Mouse (Mus musculus) midbrain, embryonic 15.5 days (tissue): Measurements from ENCODE around the gene B4galnt3. TPM values are rescaled to one million over a fixed set of nuclear protein-coding genes. Genes with fewer than 3 reads are reported as not detected.

ENCODE experiments used
- ATAC-seq: fragments of 200-750 bp; cut with Nextera tagmentation; replicated peaks from 2 replicates; pipeline ENCODE4 v1.8.0; 2017; ENCODE audit warnings: moderate TSS enrichment
- H3K27ac ChIP-seq: fragments of 300-500 bp; sonication (generic); 2 replicates; pipeline ENCODE4 v1.5.1; 2015; ENCODE audit warnings: mild to moderate bottlenecking, inconsistent platforms
- H3K27me3 ChIP-seq: fragments of 300-500 bp; sonication (generic); replicated peaks from 2 replicates; pipeline ENCODE4 v1.6.1; 2015; ENCODE audit warnings: inconsistent platforms
- H3K36me3 ChIP-seq: fragments of 300-500 bp; sonication (generic); replicated peaks from 2 replicates; pipeline ENCODE4 v1.6.1; 2015; ENCODE audit warnings: inconsistent platforms
- H3K4me1 ChIP-seq: fragments of 300-500 bp; sonication (generic); 2 replicates; pipeline ENCODE4 v1.6.1; 2015; ENCODE audit warnings: inconsistent platforms
- H3K4me2 ChIP-seq: fragments of 300-500 bp; sonication (generic); 2 replicates; pipeline ENCODE4 v1.6.1; 2015; ENCODE audit warnings: inconsistent platforms, mild to moderate bottlenecking, moderate library complexity
- H3K4me3 ChIP-seq: fragments of 300-500 bp; sonication (generic); 2 replicates; pipeline ENCODE4 v1.5.1; 2015; ENCODE audit warnings: mild to moderate bottlenecking, inconsistent platforms
- H3K9ac ChIP-seq: fragments of 300-500 bp; sonication (generic); 2 replicates; pipeline ENCODE4 v1.6.1; 2015; ENCODE audit warnings: mild to moderate bottlenecking, inconsistent platforms
- H3K9me3 ChIP-seq: fragments of 300-500 bp; sonication (generic); 2 replicates; pipeline ENCODE4 v1.6.1; 2016; ENCODE audit warnings: inconsistent platforms
- WGBS: fragments of 180-500 bp; shearing (Covaris S2); methylation state at CpG from one replicate; pipeline ENCODE4 v1.1.7; 2015; ENCODE audit warnings: mixed read lengths; 5-methylcytosine and 5-hydroxymethylcytosine counted together
- polyA plus RNA-seq: library from polyadenylated mRNA; unstranded; fragments of >200 nt; fragmentation: Nextera tagmentation; extraction: Ambion mirVana; gene quantifications from 2 replicates; pipeline ENCODE4 v1.2.1, GENCODE M21; 2015

Gene B4galnt3
- polyA plus RNA-seq, 1 experiment from 2014 or later, result 0.22 TPM

DNA sequence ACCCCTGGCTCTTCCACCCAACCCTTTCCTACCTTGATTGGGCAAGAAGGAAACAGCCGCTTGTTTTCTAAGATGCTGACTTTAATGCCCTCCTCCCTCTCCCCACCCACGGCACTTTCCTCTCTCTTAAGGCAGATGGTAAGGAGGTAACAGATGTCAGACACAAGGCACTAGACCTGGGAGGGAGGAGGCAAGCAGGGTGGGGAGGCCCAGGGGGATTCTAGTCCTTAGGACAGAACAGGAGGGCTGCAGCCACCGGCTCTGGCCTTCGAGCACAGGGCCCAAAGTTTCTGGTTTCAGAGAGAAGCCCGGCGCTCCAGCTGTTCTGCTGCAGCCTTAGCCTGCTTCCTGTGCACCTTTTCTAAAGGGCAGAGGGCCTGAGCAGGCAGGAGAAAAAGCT is 92.4 kb downstream of the B4galnt3 start:
- no peak overlapping the region for H3K9ac ChIP-seq
- H3K4me2 ChIP-seq, result no peak overlapping the region
- H3K36me3 ChIP-seq, result no peaks in the 10 kb centered on the region
- peaks cover 12% of the 10 kb centered on the region for H3K4me1 ChIP-seq
- no peak overlapping the region for H3K27ac ChIP-seq
- no peaks in the 10 kb centered on the region for H3K27me3 ChIP-seq
- no peak overlapping the region for H3K4me3 ChIP-seq
- WGBS, result 50% methylated on average over 6 of the region's 6 CpGs
- H3K9me3 ChIP-seq, result no peaks in the 10 kb centered on the region
- ATAC-seq, result no peak

DNA sequence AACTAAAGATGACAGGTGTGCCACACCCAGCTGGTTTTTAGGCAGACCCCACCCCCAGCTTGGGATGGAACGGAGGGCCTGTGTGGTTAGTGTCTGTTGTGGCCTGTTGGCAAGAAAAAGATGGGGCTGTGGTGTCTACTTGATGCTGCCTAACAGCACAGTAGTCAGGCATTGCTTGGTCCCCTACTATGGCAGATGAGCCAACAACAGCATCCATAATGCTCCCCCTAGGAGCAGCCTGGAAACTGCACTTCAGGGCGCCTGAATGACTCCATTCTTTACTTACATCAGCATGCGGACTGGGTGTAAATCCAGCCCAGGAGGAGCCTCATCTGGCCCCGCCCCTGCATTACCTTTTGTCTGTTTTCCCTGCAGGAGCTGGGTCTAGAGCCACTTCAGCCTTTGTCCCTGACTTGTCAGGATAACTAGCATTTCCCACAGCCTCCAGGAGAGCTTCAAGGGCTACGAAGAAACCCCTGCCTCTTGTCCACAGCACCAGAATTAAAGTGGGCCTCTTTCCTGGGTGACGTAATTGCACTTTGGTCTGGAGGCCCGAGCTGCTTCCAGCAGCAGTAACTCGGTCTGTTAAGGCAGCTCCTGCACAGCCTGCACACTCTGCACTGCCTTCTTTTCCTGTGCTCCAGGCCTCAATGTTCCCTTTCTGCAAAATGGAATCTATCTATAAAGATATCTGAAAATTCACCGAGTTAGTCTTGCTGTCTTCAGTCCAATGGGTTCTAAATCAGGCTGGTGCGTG is 94.5 kb downstream of the B4galnt3 start:
- peaks cover 12% of the 10 kb centered on the region for H3K4me1 ChIP-seq
- H3K9me3 ChIP-seq, result no peaks in the 10 kb centered on the region
- peak; percentile 44; the same call in 1 of the 2 replicates for ATAC-seq
- H3K4me2 ChIP-seq, result no peak overlapping the region
- no peak overlapping the region for H3K27ac ChIP-seq
- no peak overlapping the region for H3K9ac ChIP-seq
- H3K36me3 ChIP-seq, result no peaks in the 10 kb centered on the region
- H3K4me3 ChIP-seq, result no peak overlapping the region
- WGBS, result 20% methylated on average over 10 of the region's 10 CpGs
- H3K27me3 ChIP-seq, result peaks cover 3% of the 10 kb centered on the region; the same call in 1 of the 2 replicates

DNA sequence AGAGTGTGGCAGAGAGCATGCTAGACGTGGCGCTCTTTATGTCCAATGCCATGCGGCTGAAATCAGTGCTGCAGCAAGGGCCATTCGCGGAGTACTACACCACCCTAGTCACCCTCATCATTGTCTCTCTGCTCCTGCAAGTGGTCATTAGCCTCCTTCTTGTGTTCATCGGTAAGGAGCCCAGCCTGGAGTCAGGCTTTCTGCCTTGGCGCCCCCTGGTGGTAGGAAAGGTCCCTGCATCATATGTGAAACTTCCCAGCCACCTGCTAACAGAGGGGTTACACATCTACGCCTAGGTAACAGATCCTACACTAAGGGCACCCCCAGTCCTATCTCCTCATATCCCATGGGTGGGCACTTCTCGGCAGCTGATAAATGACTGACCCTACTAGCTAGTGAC is 96.4 kb downstream of the B4galnt3 start:
- Histone ChIP-seq H3K27me3 (peaks cover 3% of the 10 kb centered on the region; the same call in 1 of the 2 replicates), H3K36me3 (no peaks in the 10 kb centered on the region), H3K9me3 (no peaks in the 10 kb centered on the region), H3K4me2 (no peak overlapping the region), H3K27ac (no peak overlapping the region), H3K9ac (no peak overlapping the region), H3K4me3 (no peak overlapping the region), H3K4me1 (peaks cover 12% of the 10 kb centered on the region)
- ATAC-seq, result no peak
- 37% methylated on average over 9 of the region's 9 CpGs for WGBS

GRCm38 (mm10) chr6:120196837-120197236 is 97.5 kb downstream of the B4galnt3 start:
- H3K27me3 ChIP-seq, result peaks cover 3% of the 10 kb centered on the region; the same call in 1 of the 2 replicates
- H3K9me3 ChIP-seq, result no peaks in the 10 kb centered on the region
- 36% methylated on average over 2 of the region's 2 CpGs for WGBS
- no peak for ATAC-seq
- no peak overlapping the region for H3K9ac ChIP-seq
- no peak overlapping the region for H3K27ac ChIP-seq
- no peak overlapping the region for H3K4me2 ChIP-seq
- H3K4me3 ChIP-seq, result no peak overlapping the region
- H3K4me1 ChIP-seq, result peaks cover 7% of the 10 kb centered on the region; the same call in 1 of the 2 replicates
- H3K36me3 ChIP-seq, result no peaks in the 10 kb centered on the region

GRCm38 (mm10) chr6:120194963-120195362 is 99.4 kb downstream of the B4galnt3 start:
- Histone ChIP-seq H3K36me3 (no peaks in the 10 kb centered on the region), H3K4me2 (no peak overlapping the region), H3K4me1 (0 out of 2 replicates have a peak, but pooled peaks cover 6% of the 10 kb centered on the region), H3K27ac (no peak overlapping the region), H3K9ac (no peak overlapping the region), H3K9me3 (no peaks in the 10 kb centered on the region), H3K4me3 (no peak overlapping the region), H3K27me3 (peaks cover 3% of the 10 kb centered on the region; the same call in 1 of the 2 replicates)
- WGBS, result 30% methylated on average over 7 of the region's 7 CpGs
- no peak for ATAC-seq

DNA sequence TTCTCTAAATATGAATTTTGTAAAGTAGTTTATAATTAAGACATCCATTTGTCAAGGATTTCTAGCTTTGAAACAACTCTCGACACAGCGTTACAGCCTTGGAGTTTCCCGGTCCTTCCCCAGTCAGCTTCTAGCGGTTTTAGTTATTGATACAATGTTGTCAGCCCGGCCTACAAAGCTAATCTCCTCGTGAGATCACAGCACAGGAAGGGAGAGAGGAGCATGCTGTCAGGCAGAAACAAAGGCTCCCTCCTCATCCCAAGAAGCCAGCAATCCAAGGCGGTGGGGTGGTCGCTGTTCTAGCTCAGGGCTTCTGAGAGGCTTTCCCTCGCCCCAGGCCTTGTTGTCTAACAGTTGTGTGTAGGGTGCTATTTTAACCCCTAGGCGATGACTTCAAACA is 100.1 kb downstream of the B4galnt3 start:
- no peak for ATAC-seq
- Histone ChIP-seq H3K27ac (no peak overlapping the region), H3K9me3 (no peaks in the 10 kb centered on the region), H3K4me3 (no peak overlapping the region), H3K4me2 (no peak overlapping the region), H3K36me3 (no peaks in the 10 kb centered on the region), H3K4me1 (0 out of 2 replicates have a peak, but pooled peaks cover 6% of the 10 kb centered on the region), H3K27me3 (peaks cover 3% of the 10 kb centered on the region; the same call in 1 of the 2 replicates), H3K9ac (no peak overlapping the region)
- WGBS, result 15% methylated on average over 10 of the region's 10 CpGs

DNA sequence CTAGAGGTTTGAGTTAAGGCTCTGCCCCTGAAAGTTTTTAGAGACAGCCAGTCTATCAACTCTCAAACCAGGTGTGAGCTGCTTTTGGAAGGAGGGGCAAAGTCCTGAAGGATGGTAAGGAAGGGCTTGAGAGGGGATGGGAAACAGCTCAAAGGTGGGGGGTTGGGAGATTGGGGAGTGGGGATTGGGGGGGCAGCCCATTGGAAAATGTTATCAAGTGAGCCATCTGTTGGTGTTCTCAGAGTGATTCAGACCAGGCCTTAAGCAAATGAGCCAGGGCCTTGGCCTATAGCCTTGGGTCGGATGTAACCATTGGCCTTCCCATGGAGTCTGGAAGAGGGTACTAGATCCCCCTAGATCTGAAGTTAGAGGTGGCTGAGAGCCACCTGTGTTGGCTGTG is 100.6 kb downstream of the B4galnt3 start:
- WGBS, result 65% methylated on average over 1 of the region's 1 CpGs
- Histone ChIP-seq H3K27me3 (peaks cover 3% of the 10 kb centered on the region; the same call in 1 of the 2 replicates), H3K27ac (no peak overlapping the region), H3K4me1 (0 out of 2 replicates have a peak, but pooled peaks cover 6% of the 10 kb centered on the region), H3K4me3 (no peak overlapping the region), H3K9ac (no peak overlapping the region), H3K9me3 (no peaks in the 10 kb centered on the region), H3K36me3 (no peaks in the 10 kb centered on the region), H3K4me2 (no peak overlapping the region)
- ATAC-seq, result no peak

- H3K9me3 ChIP-seq, result no peaks in the 10 kb centered on the region
- peaks cover 12% of the 10 kb centered on the region; the same call in 1 of the 2 replicates for H3K4me1 ChIP-seq
- no peak overlapping the region for H3K9ac ChIP-seq
- no peak overlapping the region for H3K4me3 ChIP-seq
- no peaks in the 10 kb centered on the region for H3K36me3 ChIP-seq
- ATAC-seq, result no peak
- no peak overlapping the region for H3K4me2 ChIP-seq
- H3K27ac ChIP-seq, result no peak overlapping the region
- WGBS, result 22% methylated on average over 5 of the region's 5 CpGs
- H3K27me3 ChIP-seq, result peaks cover 3% of the 10 kb centered on the region; the same call in 1 of the 2 replicates
These were observed 101.2 kb downstream of the B4galnt3 start for GRCm38 (mm10) chr6:120193174-120193573.

GRCm38 (mm10) chr6:120192211-120192870 is 102.0 kb downstream of the B4galnt3 start:
- ATAC-seq, result no peak; the same call in 1 of the 2 replicates
- H3K9ac ChIP-seq, result no peak overlapping the region

DNA sequence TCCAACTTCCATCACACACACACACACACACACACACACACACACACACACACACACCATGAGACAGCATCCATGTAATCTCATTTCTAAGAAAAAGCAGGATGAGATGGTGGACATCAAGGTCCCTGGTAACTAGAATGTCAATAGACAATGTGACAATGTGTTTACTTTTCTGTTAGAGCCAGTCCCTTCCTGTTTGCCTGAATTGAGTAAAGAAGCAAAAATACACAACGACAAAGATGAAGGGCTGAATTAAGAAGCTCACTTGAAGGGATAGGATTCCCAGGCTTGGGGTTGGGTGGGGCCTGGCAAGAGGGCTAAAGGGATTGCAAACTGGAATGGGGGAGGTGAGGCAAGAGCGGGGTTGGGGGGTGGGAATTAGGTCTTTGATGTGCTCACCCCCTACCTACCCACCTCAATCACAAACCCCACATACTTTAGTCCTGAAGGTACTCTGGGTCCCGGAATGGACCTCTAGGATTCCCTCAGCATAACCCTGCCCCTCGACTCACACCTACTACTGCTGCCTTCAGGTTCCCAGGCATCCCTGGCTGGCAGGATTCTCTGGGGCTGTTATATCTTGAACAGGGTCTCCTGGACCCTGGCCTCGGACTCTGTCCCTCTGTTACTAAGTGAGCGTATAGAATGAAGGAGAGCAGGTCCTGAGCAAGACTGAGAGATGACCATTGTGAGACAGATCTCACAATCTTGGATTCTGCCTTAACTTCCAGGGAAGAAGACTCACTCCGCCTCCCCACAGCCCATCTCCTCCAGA is 102.8 kb downstream of the B4galnt3 start:
- no peak overlapping the region for H3K4me3 ChIP-seq
- ATAC-seq, result no peak
- H3K4me1 ChIP-seq, result peaks cover 13% of the 10 kb centered on the region; the same call in 1 of the 2 replicates
- WGBS, result 57% methylated on average over 7 of the region's 7 CpGs
- H3K36me3 ChIP-seq, result no peaks in the 10 kb centered on the region
- no peaks in the 10 kb centered on the region for H3K9me3 ChIP-seq
- peaks cover 3% of the 10 kb centered on the region; the same call in 1 of the 2 replicates for H3K27me3 ChIP-seq
- no peak overlapping the region for H3K27ac ChIP-seq
- no peak overlapping the region for H3K9ac ChIP-seq
- H3K4me2 ChIP-seq, result no peak overlapping the region

More at GRCm38 (mm10) chr6:120192211-120192870, 102.0 kb downstream of the B4galnt3 start:
- 14% methylated on average over 15 of the region's 15 CpGs for whole genome bisulfite sequencing
- H3K27me3 ChIP-seq, result peaks cover 3% of the 10 kb centered on the region; the same call in 1 of the 2 replicates
- peaks cover 13% of the 10 kb centered on the region; the same call in 1 of the 2 replicates for H3K4me1 ChIP-seq
- no peak overlapping the region for H3K27ac ChIP-seq
- H3K4me2 ChIP-seq, result peak overlapping the region; percentile 18
- H3K4me3 ChIP-seq, result no peak overlapping the region
- no peaks in the 10 kb centered on the region for H3K9me3 ChIP-seq
- H3K36me3 ChIP-seq, result no peaks in the 10 kb centered on the region

DNA sequence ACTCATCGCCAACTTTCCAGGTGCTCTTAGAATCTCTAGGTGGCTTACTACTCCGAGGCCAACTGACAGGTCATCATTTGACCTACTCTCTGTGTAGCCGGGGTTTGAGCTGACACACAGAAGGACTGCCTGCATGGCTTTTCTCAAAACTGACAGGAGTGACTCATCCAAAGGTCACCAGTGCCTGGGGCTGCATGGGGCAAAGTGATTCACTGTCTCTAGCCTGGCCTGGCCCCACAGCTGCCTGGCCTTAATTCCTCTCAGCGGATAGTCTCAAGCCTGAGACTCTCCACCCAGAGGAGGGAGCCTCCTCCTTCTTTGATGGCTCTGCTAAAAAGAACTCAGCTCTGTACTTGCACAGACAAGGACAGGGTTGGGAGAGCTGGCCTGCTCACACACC is 103.4 kb downstream of the B4galnt3 start:
- no peak overlapping the region for H3K27ac ChIP-seq
- H3K4me2 ChIP-seq, result no peak overlapping the region
- peaks cover 3% of the 10 kb centered on the region; the same call in 1 of the 2 replicates for H3K27me3 ChIP-seq
- no peaks in the 10 kb centered on the region for H3K9me3 ChIP-seq
- WGBS, result 81% methylated on average over 4 of the region's 4 CpGs
- ATAC-seq, result no peak
- H3K9ac ChIP-seq, result no peak overlapping the region
- no peak overlapping the region for H3K4me3 ChIP-seq
- no peaks in the 10 kb centered on the region for H3K36me3 ChIP-seq
- H3K4me1 ChIP-seq, result peaks cover 13% of the 10 kb centered on the region; the same call in 1 of the 2 replicates

DNA sequence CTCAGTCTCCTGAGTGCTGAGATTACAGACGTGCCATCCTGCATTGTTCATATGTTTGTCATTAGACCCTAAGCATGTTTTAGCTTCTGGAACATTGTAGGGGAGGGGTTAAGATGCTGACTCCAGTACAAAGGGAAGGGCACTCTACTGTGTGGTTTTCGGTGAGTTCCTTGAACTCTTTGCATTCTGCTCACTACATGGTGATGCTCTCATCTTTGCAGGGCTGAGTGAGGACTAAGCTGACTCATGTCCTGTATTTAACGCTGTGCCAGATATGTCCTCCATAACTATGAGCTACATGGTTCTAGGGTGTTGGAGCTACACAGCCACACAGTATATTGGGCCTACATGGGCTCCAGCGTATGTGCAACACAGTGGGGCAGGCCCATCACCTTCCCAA is 104.0 kb downstream of the B4galnt3 start:
- no peak overlapping the region for H3K27ac ChIP-seq
- H3K9me3 ChIP-seq, result no peaks in the 10 kb centered on the region
- no peak overlapping the region for H3K4me2 ChIP-seq
- no peak for ATAC-seq
- H3K36me3 ChIP-seq, result no peaks in the 10 kb centered on the region
- H3K9ac ChIP-seq, result no peak overlapping the region
- H3K27me3 ChIP-seq, result 0 out of 2 replicates have a peak, but pooled peaks cover under 1% of the 10 kb centered on the region
- no peak overlapping the region for H3K4me3 ChIP-seq
- WGBS, result 90% methylated on average over 4 of the region's 4 CpGs
- peaks cover 13% of the 10 kb centered on the region; the same call in 1 of the 2 replicates for H3K4me1 ChIP-seq
